Mouse (Mus musculus) thymus, postnatal 0 days (tissue): ENCODE data around the gene Cdc42ep3. TPM values are rescaled to one million over a fixed set of nuclear protein-coding genes. Genes with fewer than 3 reads are reported as not detected.

Experiments
- DNase-seq: peaks from one replicate; pipeline ENCODE4 v3.0.0-alpha.2; 2015; ENCODE audit warnings: low spot score
- polyA plus RNA-seq: library from polyadenylated mRNA; unstranded; fragments of >200 nt; fragmentation: Nextera tagmentation; extraction: Ambion mirVana; gene quantifications from 2 replicates; pipeline ENCODE4 v1.2.1, GENCODE M21; 2015

Gene Cdc42ep3
- polyA plus RNA-seq, 1 experiment from 2014 or later: 41.0 TPM

GRCm38 (mm10) chr17:79290697-79291096 is 64.2 kb downstream of the Cdc42ep3 start:
- no peak for DNase-seq

- DNase-seq: no peak
These were observed 67.6 kb downstream of the Cdc42ep3 start for GRCm38 (mm10) chr17:79287302-79287701.

GRCm38 (mm10) chr17:79285030-79285601 is 69.8 kb downstream of the Cdc42ep3 start:
- DNase-seq: no peak
